Mouse (Mus musculus): ENCODE measurements around the gene Map4k3.
"Not testable (repeated sequence)": the region's sequence is repeated elsewhere in the genome, so short reads cannot be mapped to it uniquely, and the experiment has no call there.

Gene Map4k3

DNA sequence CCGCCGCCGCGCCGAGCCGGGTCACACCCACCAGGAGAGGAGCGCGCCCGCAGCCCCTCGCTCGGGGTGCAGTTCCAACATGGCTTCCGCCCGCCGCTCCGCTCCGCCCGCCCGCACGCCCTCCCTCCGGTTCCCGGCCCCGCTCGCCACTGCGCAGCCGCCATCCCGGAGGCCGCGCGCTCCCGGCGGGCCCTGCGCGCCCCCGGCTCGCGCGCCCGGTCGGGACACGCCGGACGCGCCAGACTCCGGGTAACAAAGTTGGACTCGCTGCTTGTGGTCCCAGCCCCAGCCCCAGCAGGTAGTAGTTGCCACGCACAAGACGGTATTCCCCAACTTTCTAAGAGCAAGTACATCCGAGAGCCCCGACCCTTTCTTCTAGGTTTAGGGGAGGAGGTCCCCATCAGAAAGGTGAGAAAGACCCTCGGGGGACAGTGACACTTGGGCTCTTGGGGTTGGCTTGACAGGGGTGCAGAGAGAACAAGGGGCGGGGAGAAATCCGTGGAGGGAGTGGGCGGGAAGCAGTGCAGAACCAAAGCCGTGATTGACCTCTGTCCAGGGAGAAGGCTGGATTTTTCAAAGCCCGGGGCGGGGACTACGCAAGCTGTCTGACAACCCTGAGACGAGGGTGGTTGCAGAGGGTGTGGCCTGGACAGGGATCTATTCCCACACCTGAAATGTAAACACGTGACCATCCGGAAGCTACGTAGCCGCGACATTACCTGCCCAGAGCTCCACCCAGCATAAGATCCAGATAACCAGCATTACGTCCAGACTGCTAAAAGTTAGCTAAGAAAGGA is at the start of gene Map4k3:
TSS of gene Map4k3 (minus strand) at position 424 of the 797 bp plus-strand sequence.
- peak; percentile 59 to 71 for DNase-seq (ENCODE audit: low spot score in 2 of 2)

DNA sequence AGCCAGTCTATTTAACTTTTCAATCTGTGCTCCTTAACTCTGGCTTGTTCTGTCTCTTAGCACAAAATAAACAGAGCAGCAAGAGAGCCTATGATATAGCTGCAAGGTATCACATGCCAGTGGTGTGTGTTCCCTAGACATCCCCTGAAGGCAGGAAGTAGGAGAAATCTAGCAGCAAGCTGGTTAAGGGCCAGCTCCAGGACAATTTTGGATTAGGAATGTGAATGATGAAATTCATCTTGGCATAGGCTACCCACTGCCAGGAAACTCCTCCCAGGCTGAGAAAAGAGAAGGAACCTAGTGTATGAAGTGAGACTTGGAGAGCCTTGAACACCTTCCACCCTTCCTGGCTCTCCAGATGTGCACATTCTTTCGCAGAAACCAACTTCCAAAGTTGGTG is 49.3 kb upstream of the Map4k3 start:
- DNase-seq (ENCODE audit: low spot score in 2 of 2): no peak

GRCm38 (mm10) chr17:80775178-80775788 is 47.0 kb upstream of the Map4k3 start:
- DNase-seq (ENCODE audit: low spot score in 2 of 2): no peak

DNA sequence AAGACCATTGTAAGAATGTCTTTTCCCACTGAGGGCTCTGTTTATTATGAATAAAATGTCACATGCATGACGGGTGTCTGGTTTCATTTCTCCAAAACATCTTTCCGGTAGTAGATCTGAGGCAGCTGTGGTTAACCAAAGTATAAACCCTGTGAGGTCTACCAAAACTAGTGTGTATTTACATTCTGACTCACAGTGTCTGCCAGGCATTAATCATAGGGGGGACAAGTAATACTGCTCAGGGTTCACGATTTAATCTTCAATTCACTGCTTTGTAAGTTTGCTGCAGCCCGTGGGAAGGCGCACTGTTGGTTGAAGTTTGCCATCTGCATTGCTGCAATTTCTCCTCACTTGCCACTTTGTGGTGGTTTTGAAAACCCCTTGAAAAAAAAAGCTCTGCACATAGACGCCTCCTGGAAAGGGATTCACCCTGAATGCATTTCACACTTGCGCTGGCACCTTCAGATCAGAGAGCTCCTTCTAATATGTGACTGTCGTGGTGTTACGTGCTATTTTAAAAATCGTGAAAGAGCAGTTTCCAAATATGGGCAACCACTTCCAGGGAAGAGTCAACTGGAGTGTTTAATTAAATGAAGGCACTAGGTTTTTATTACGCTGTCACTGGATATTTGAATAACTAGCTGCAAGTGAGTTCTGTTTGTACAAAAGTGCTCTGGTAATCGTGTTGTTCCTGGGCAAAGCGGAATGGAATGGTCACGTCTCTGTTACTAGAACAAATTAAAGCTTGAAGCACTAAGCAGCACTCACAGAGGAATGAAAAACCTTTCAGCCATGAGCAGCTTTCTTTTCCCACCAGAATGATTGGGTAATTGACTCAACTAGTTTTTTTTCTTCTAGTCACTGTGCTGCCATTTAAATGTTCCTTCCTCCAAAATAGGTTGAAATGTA is 44.5 kb upstream of the Map4k3 start:
- DNase-seq (ENCODE audit: low spot score in 2 of 2): no peak

DNA sequence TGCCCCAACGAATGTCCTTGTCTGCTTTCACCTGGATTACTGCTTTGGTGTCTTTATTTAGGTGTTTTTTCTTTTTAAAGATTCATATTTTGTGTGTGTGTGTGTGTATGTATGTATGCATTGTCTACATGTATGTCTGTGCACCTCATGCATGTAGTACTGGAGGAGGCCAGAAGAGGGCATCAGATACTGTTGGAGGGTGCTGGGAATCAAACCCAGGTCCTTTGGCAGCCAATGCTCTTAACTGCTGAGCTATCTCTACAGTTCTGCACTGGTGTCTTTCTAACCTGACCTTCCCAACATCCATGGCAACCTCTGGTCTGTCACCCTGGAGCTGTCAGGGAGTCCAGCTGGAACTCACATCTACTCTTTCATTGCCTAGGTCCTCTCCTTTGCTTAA is 41.8 kb upstream of the Map4k3 start:
- no peak for DNase-seq (ENCODE audit: low spot score in 2 of 2)

DNA sequence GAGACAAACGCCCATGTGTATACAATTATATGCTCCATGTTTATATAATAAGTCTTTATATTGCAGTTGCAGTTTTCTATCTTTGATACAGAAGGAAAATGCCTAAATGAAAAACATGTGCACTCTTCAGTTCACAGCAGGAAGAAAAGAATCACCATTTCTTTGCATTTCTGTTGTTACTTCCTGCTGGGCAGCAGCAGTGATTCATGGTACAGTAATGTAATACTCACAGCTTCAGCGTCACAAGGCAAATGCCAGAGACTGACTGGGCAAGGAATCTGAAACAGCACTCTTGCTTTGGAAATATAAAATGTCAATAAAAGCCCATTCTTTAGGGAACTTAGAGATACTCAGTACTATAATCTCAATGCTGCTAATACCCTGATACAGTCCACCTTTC is 36.9 kb upstream of the Map4k3 start:
- DNase-seq (ENCODE audit: low spot score in 2 of 2): no peak

DNA sequence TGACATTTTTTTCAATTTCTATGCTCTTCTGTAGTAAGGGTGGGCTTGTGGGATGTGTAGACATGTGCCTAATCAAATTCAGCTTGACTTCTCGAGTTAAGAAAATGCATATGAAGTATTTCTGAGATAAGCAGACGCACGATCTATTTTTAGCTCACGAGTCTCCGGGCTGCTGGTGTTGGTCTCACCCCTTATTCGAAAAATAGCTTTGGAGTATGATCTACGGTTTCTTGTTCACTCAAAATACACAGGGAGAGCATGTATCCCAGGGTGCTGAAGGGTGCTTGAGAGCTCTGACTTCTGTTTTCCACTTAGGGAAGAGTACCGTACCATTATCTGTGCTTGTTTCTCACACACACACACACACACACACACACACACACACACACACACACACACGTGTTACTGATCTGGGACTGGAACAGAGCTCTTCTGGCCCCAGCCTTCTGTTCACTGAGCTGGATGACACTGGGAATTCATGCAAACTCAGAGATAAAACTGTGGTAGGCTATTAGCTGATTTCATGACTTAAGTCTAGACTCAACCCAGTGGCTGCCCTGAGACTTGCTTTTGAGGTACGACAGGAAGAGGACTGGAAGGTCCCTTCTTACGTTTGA is 34.9 kb upstream of the Map4k3 start:
- DNase-seq (ENCODE audit: low spot score in 2 of 2): no peak

DNA sequence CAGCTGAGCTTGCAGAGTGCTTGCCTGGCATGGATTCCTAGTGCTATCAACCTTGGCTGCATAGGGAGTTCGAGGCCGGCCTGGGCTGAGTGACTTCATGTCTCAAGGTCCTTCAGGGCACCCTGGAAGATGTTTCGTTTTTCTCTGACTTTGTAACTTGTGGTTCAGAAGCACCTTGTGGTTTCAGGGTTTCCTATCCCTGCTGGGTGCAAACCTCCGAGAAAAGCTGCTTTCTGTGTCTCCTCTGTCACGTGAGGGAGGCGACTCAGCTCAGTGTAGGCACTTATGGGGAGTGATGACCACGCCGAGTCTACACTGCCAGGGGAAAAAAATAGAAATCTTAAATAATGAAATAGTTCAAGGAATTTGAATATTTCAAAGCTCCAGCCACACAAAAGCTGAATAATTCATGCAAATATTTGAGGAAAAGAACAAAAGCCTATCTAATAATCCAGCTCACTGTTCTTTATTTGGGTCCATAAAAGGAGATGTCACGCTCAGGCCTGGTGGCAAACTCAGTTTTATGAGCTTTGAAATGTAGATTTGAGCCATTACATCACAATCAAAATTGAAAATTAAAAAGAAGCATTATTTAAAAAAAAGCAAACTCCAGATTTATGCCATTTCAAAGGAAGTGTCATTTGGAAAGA is 34.2 kb upstream of the Map4k3 start:
- no peak for DNase-seq (ENCODE audit: low spot score in 2 of 2)

GRCm38 (mm10) chr17:80761191-80761590 is 32.9 kb upstream of the Map4k3 start:
- DNase-seq (ENCODE audit: low spot score in 2 of 2): not testable (repeated sequence)

GRCm38 (mm10) chr17:80760344-80761145 is 32.3 kb upstream of the Map4k3 start:
- no peak for DNase-seq (ENCODE audit: low spot score in 2 of 2)

GRCm38 (mm10) chr17:80756043-80756442 is 27.8 kb upstream of the Map4k3 start:
- no peak for DNase-seq (ENCODE audit: low spot score in 2 of 2)

GRCm38 (mm10) chr17:80755076-80755871 is 27.0 kb upstream of the Map4k3 start:
- DNase-seq (ENCODE audit: low spot score in 2 of 2): no peak

DNA sequence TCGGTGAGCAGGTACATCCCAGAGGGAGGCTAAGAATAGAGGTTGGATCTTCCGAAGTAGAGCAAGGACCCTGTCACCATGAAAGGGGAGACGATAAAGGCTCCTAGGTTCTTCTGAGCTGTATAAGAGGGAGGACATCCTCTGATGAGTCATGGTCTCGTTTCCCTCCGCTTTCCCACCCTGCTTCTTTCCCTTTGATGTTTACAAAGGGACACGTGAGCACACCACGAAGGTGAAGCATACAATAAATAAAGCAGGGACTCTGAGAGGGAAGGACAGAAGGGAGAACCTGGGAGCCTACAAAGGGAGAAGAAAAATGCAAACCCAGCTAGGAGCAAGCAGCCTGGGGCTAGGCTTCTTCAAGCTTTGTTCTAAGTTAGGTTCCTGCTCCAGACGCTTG is 26.3 kb upstream of the Map4k3 start:
- DNase-seq (ENCODE audit: low spot score in 2 of 2): no peak

- DNase-seq (ENCODE audit: low spot score in 2 of 2): no peak
Measured at GRCm38 (mm10) chr17:80752466-80752865, 24.2 kb upstream of the Map4k3 start.

GRCm38 (mm10) chr17:80739421-80739820 is 11.1 kb upstream of the Map4k3 start:
- DNase-seq (ENCODE audit: low spot score in 2 of 2): no peak

DNA sequence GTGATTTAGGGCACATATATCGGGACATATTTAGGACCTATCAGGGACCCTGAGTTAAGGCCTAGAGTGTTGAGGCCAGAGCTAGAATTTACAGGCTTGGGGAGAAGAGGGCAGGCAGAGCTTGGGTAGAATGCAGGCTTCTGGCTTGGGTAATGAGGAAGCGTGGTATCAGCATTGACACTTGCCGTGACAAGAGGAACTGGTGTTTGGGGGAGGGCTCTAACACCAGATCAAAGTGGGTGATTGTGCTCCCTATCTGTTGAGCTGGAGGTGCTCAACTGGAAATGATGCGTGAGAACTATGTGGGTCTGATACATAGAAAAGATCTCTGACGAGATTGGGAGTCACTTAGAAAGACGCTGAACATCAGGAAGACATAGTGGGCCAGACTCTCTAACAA is 6.4 kb upstream of the Map4k3 start:
- DNase-seq (ENCODE audit: low spot score in 2 of 2): no peak

- no peak for DNase-seq (ENCODE audit: low spot score in 2 of 2)
Measured at GRCm38 (mm10) chr17:80733121-80733800, 5.0 kb upstream of the Map4k3 start.

DNA sequence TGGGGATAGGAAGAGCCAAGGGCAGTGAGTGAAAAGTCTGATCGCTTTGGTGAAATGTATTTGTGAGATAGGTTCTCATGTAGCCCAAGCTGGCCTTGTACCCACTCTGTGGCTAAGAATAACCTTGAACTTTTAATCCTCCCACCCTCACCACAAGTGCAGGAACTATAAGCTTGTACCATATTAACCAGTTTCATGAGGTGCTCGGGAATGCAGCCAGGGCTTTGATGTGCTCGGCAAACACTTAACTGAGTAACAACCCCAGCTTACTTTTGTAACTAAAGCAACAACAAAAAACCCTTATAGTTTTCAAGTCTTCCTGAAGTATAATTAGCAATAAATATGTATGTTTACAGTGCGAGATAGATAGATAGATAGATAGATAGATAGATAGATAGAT is 4.0 kb upstream of the Map4k3 start:
- DNase-seq (ENCODE audit: low spot score in 2 of 2): no peak

DNA sequence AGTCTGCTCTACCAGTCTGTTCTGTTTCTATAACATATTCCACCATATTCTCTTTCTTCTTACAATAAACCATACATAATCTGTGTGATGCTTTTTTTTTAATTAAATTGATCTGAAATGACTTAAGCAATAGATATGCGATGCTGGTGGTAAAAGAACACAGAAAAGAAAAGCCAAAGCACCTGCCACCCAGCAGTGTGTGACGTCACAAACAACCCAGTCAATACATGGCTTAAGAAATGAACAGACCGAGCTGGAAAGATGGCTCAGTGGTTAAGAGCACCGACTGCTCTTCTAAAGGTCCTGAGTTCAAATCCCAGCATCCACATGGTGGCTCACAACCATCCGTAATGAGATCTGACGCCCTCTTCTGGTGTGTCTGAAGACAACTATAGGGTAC is 2.0 kb upstream of the Map4k3 start:
- not testable (repeated sequence) for DNase-seq (ENCODE audit: low spot score in 2 of 2)
